Mouse (Mus musculus) MEL (cell line): Measurements from ENCODE around the gene Frmd4a. TPM values are rescaled to one million over a fixed set of nuclear protein-coding genes. Genes with fewer than 3 reads are reported as not detected.

Experiments used
- DNase-seq: peaks from one replicate; pipeline ENCODE4 v3.0.0; 2011; ENCODE audit warnings: low read depth, low spot score
- H3K27ac ChIP-seq: 2 replicates; pipeline ENCODE4 v1.5.1; 2012; ENCODE audit warnings: low read depth, mild to moderate bottlenecking, control low read depth, low read length, moderate library complexity; ENCODE audit not compliant: control insufficient read depth
- H3K27me3 ChIP-seq, 2 experiments: fragments of 150-350 bp in 1 of 2; sonication (generic) in 1 of 2; 2 replicates each; pipeline ENCODE4 v1.6.1; 2012; ENCODE audit warnings: low read length in 2 of 2, mild to moderate bottlenecking in 2 of 2, improper control_type of control experiment in 1 of 2, moderate library complexity in 1 of 2; ENCODE audit not compliant: insufficient read depth in 2 of 2, control insufficient read depth in 1 of 2
- H3K36me3 ChIP-seq, 2 experiments: 2 replicates each; pipeline ENCODE4 v1.6.1; 2012 to 2014; ENCODE audit warnings: low read length in 2 of 2, improper control_type of control experiment in 1 of 2, inconsistent platforms in 1 of 2, mild to moderate bottlenecking in 1 of 2; ENCODE audit not compliant: insufficient read depth in 2 of 2, control insufficient read depth in 1 of 2
- H3K4me1 ChIP-seq, 2 experiments: fragments of 150-350 bp in 1 of 2; sonication (generic) in 1 of 2; 2 replicates each; pipeline ENCODE4 v1.6.1; 2012; ENCODE audit warnings: low read length in 2 of 2, improper control_type of control experiment in 1 of 2, mild to moderate bottlenecking in 1 of 2; ENCODE audit not compliant: insufficient read depth in 2 of 2, control insufficient read depth in 1 of 2
- H3K4me3 ChIP-seq, 2 experiments: fragments of 150-350 bp in 1 of 2; sonication (generic) in 1 of 2; 2 replicates each; pipeline ENCODE4 v1.5.1; 2012; ENCODE audit warnings: low read depth in 2 of 2, low read length in 2 of 2, mild to moderate bottlenecking in 2 of 2, moderate library complexity in 2 of 2, control low read depth in 1 of 2, improper control_type of control experiment in 1 of 2; ENCODE audit not compliant: control insufficient read depth in 1 of 2, insufficient read depth in 1 of 2
- H3K79me2 ChIP-seq: 2 replicates; pipeline ENCODE4 v1.6.1; 2012; ENCODE audit warnings: mild to moderate bottlenecking, low read length, moderate library complexity; ENCODE audit not compliant: control insufficient read depth, poor library complexity, insufficient read depth
- H3K9ac ChIP-seq: 2 replicates; pipeline ENCODE4 v1.6.1; 2012; ENCODE audit warnings: low read depth, mild to moderate bottlenecking, control low read depth, low read length, moderate library complexity; ENCODE audit not compliant: control insufficient read depth, poor library complexity, severe bottlenecking
- H3K9me3 ChIP-seq: fragments of 150-350 bp; sonication (generic); replicated peaks from 2 replicates; pipeline ENCODE4 v1.6.1; 2012; ENCODE audit warnings: mild to moderate bottlenecking, low read length, improper control_type of control experiment, moderate library complexity; ENCODE audit not compliant: insufficient read depth
- BHLHE40 ChIP-seq: IDR thresholded peaks from 2 replicates; pipeline ENCODE4 v1.6.1; 2012; ENCODE audit warnings: low read depth, mild to moderate bottlenecking, inconsistent platforms, low read length, improper control_type of control experiment, borderline replicate concordance
- CHD2 ChIP-seq: IDR thresholded peaks from 2 replicates; pipeline ENCODE4 v1.6.1; 2011; ENCODE audit warnings: low read length, improper control_type of control experiment
- CTCF ChIP-seq, 3 experiments: IDR thresholded peaks in 2 of 3; conservative IDR thresholded peaks in 1 of 3; 2 replicates each; pipeline ENCODE4 v1.5.1; 2011 to 2012; ENCODE audit warnings: low read length in 3 of 3, low read depth in 2 of 3, mild to moderate bottlenecking in 2 of 3, improper control_type of control experiment in 1 of 3, inconsistent platforms in 1 of 3, mixed read lengths in 1 of 3, moderate library complexity in 1 of 3; ENCODE audit not compliant: control insufficient read depth in 1 of 3, insufficient read depth in 1 of 3, poor library complexity in 1 of 3, severe bottlenecking in 1 of 3
- E2F4 ChIP-seq: IDR thresholded peaks from 2 replicates; pipeline ENCODE4 v1.6.1; 2011; ENCODE audit warnings: low read depth, low read length, improper control_type of control experiment, borderline replicate concordance
- ELF1 ChIP-seq: IDR thresholded peaks from 2 replicates; pipeline ENCODE4 v1.6.1; 2014; ENCODE audit warnings: low read depth, mild to moderate bottlenecking, inconsistent platforms, low read length, improper control_type of control experiment, moderate library complexity
- EP300 ChIP-seq, 2 experiments: IDR thresholded peaks; 2 replicates each; pipeline ENCODE4 v1.6.1; 2011; ENCODE audit warnings: improper control_type of control experiment in 2 of 2, low read length in 2 of 2, low read depth in 1 of 2, mild to moderate bottlenecking in 1 of 2
- ETS1 ChIP-seq: IDR thresholded peaks from 2 replicates; pipeline ENCODE4 v1.6.1; 2012; ENCODE audit warnings: low read depth, mild to moderate bottlenecking, inconsistent platforms, low read length, improper control_type of control experiment, moderate library complexity
- GABPA ChIP-seq: IDR thresholded peaks from 2 replicates; pipeline ENCODE4 v1.6.1; 2012; ENCODE audit warnings: low read depth, mild to moderate bottlenecking, inconsistent platforms, low read length, improper control_type of control experiment, moderate library complexity
- GATA1 ChIP-seq: IDR thresholded peaks from 2 replicates; pipeline ENCODE4 v1.6.1; 2011; ENCODE audit warnings: low read depth, low read length, improper control_type of control experiment
- HCFC1 ChIP-seq: IDR thresholded peaks from 2 replicates; pipeline ENCODE4 v1.6.1; 2012; ENCODE audit warnings: low read depth, mild to moderate bottlenecking, inconsistent platforms, low read length, improper control_type of control experiment, moderate library complexity
- JUND ChIP-seq: IDR thresholded peaks from 2 replicates; pipeline ENCODE4 v1.6.1; 2011; ENCODE audit warnings: low read depth, mild to moderate bottlenecking, improper control_type of control experiment, low read length
- KAT2A ChIP-seq: conservative IDR thresholded peaks from 2 replicates; pipeline ENCODE4 v1.6.1; 2012; ENCODE audit warnings: low read depth, low read length, improper control_type of control experiment, inconsistent platforms
- MAZ ChIP-seq: IDR thresholded peaks from 2 replicates; pipeline ENCODE4 v1.6.1; 2012; ENCODE audit warnings: low read depth, mild to moderate bottlenecking, inconsistent platforms, low read length, improper control_type of control experiment
- MXI1 ChIP-seq: IDR thresholded peaks from 2 replicates; pipeline ENCODE4 v1.6.1; 2011; ENCODE audit warnings: mild to moderate bottlenecking, low read depth, low read length, improper control_type of control experiment
- MYB ChIP-seq: IDR thresholded peaks from 2 replicates; pipeline ENCODE4 v1.6.1; 2011; ENCODE audit warnings: mild to moderate bottlenecking, low read depth, low read length, improper control_type of control experiment
- POLR2A ChIP-seq, 2 experiments: IDR thresholded peaks; 2 replicates each; pipeline ENCODE4 v1.6.1; 2011 to 2012; ENCODE audit warnings: low read length in 2 of 2, mild to moderate bottlenecking in 2 of 2, control low read depth in 1 of 2, improper control_type of control experiment in 1 of 2, low read depth in 1 of 2, moderate library complexity in 1 of 2; ENCODE audit not compliant: control insufficient read depth in 1 of 2, insufficient read depth in 1 of 2, poor library complexity in 1 of 2
- POLR2AphosphoS2 ChIP-seq: IDR thresholded peaks from 2 replicates; pipeline ENCODE4 v1.6.1; 2011; ENCODE audit warnings: low read length, improper control_type of control experiment
- POLR2AphosphoS5 ChIP-seq: IDR thresholded peaks from 2 replicates; pipeline ENCODE4 v1.6.1; 2012; ENCODE audit warnings: low read depth, borderline replicate concordance, mild to moderate bottlenecking, inconsistent platforms, low read length, moderate library complexity, mixed read lengths
- RAD21 ChIP-seq: IDR thresholded peaks from 2 replicates; pipeline ENCODE4 v1.6.1; 2011; ENCODE audit warnings: mild to moderate bottlenecking, low read depth, low read length, improper control_type of control experiment
- SIN3A ChIP-seq: IDR thresholded peaks from 2 replicates; pipeline ENCODE4 v1.6.1; 2012; ENCODE audit warnings: low read length, improper control_type of control experiment, inconsistent platforms
- SMC3 ChIP-seq: IDR thresholded peaks from 2 replicates; pipeline ENCODE4 v1.6.1; 2011; ENCODE audit warnings: low read depth, low read length, improper control_type of control experiment
- TAL1 ChIP-seq: IDR thresholded peaks from 2 replicates; pipeline ENCODE4 v1.6.1; 2012; ENCODE audit warnings: mild to moderate bottlenecking, inconsistent platforms, low read length, moderate library complexity, mixed read lengths
- TBP ChIP-seq: IDR thresholded peaks from 2 replicates; pipeline ENCODE4 v1.8.0; 2011; ENCODE audit warnings: low read depth, low read length, improper control_type of control experiment
- TCF12 ChIP-seq: IDR thresholded peaks from 2 replicates; pipeline ENCODE4 v1.6.1; 2014; ENCODE audit warnings: low read depth, mild to moderate bottlenecking, inconsistent platforms, low read length, improper control_type of control experiment, moderate library complexity
- USF1 ChIP-seq: IDR thresholded peaks from 2 replicates; pipeline ENCODE4 v1.6.1; 2014; ENCODE audit warnings: low read depth, mild to moderate bottlenecking, inconsistent platforms, low read length, improper control_type of control experiment, moderate library complexity
- ZC3H11A ChIP-seq: IDR thresholded peaks from 2 replicates; pipeline ENCODE4 v1.6.1; 2012; ENCODE audit warnings: low read depth, mild to moderate bottlenecking, inconsistent platforms, low read length, improper control_type of control experiment
- ZKSCAN1 ChIP-seq: IDR thresholded peaks from 2 replicates; pipeline ENCODE4 v1.6.1; 2012; ENCODE audit warnings: low read depth, mild to moderate bottlenecking, inconsistent platforms, low read length, improper control_type of control experiment, moderate library complexity
- ZMIZ1 ChIP-seq: IDR thresholded peaks from 2 replicates; pipeline ENCODE4 v1.6.1; 2012; ENCODE audit warnings: low read depth, mild to moderate bottlenecking, inconsistent platforms, low read length, improper control_type of control experiment, moderate library complexity
- polyA plus RNA-seq, 2 experiments: library from polyadenylated mRNA; stranded (reverse) in 1 of 2; unstranded in 1 of 2; fragments of >175 nt in 1 of 2; fragments of >200 nt in 1 of 2; gene quantifications; 2 replicates each; pipeline versions ENCODE4 v1.2.1 to v1.2.4; 2012; ENCODE audit warnings: low replicate concordance in 2 of 2, low read depth in 1 of 2; ENCODE audit not compliant: insufficient read length in 2 of 2, insufficient read depth in 1 of 2, missing spikeins in 1 of 2
- total RNA-seq: library from RNA; depleted of rRNA; stranded (reverse); fragments of 300-350 nt; gene quantifications from 2 replicates; pipeline ENCODE4 v1.2.3, GENCODE M21; 2012

Gene Frmd4a
- total and polyA plus RNA-seq, 3 experiments: 6.4 to 14.4 TPM; not detected in 1

DNA sequence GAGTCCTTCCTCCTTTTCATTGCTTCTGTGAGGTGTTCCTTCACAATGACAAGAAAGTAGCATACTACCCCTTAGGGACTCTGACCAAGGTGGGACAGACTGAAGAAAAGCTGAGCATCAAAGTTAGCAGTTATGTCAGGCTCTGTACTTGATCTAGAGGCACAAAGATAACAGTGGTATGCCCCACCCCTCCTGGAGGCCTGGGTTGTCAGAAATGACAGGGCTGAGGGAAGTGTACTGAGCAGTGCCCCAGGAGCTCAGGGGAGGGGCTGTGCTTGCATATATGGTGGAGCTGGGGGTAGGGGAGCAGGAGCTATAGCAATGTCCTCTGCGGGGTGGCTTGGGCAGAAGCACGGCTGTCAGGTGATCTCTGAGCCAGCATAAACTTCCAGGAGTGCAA is 477.0 kb downstream of the Frmd4a start:
- H3K79me2 ChIP-seq: no peaks in the 10 kb centered on the region
- peaks cover 7 to 17% of the 10 kb centered on the region in 2 experiments for H3K4me1 ChIP-seq
- H3K9ac ChIP-seq: peak overlapping the region; percentile 47
- TF ChIP-seq ETS1 (peak; percentile 35; the same call in 1 of the 2 replicates), GATA1 (peak; percentile 67), MXI1 (0 out of 2 replicates have a peak, but pooled peaks have one; percentile 35), CTCF (IDR thresholded peaks at IDR 0.05 in 2 of 3, conservative IDR thresholded peaks at IDR 0.05 in 1 of 3; ENCODE audit: control insufficient read depth in 1 of 3, insufficient read depth in 1 of 3, low read depth in 2 of 3, low read length in 3 of 3, poor library complexity in 1 of 3, severe bottlenecking in 1 of 3) (no peak), POLR2A (IDR thresholded peaks at IDR 0.05; ENCODE audit: control insufficient read depth in 1 of 2, insufficient read depth in 1 of 2, low read depth in 1 of 2, low read length in 2 of 2, poor library complexity in 1 of 2) (peak in 1 of 2 experiments; percentile 49; a peak in 1 of 4 replicates), ZMIZ1 (peak; percentile 85), SIN3A (peak; percentile 75), MAZ (peak; percentile 42; the same call in 1 of the 2 replicates), GABPA (no peak)
- H3K36me3 ChIP-seq: peaks cover 0 to 12% of the 10 kb centered on the region in 2 experiments; a peak in 2 of 4 replicates
- H3K9me3 ChIP-seq: no peaks in the 10 kb centered on the region
- peak overlapping the region; percentile 51 for H3K27ac ChIP-seq
- peak; percentile 83 for DNase-seq
- no peaks in the 10 kb centered on the region for H3K27me3 ChIP-seq
- H3K4me3 ChIP-seq: peak overlapping the region; percentile 20 to 41; a peak in 3 of 4 replicates

DNA sequence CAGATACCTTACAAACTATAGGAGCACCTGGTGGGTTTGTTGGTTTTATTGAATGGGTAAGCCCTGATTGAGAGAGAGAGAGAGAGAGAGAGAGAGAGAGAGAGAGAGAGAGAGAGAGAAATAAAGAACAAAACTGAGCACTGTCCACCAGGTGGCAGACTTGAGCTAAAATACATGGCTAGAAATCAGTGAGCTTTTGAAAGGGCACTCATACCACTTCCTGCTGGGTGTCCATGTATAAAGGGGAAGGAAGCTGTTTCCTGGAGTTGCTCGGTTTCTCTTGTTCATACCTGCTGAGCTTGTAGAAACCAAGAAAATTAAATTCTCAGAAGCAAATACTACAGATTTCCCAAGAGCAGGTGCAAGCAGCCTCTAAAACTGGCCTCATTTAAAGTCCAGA is 481.7 kb downstream of the Frmd4a start:
- Histone ChIP-seq H3K9ac (peak overlapping the region; percentile 54), H3K9me3 (no peaks in the 10 kb centered on the region), H3K79me2 (no peaks in the 10 kb centered on the region), H3K36me3 (peaks cover 0 to 6% of the 10 kb centered on the region in 2 experiments; a peak in 2 of 4 replicates), H3K4me3 (peak overlapping the region in 1 of 2 experiments; percentile 25; a peak in 1 of 4 replicates), H3K4me1 (peaks cover 0 to 11% of the 10 kb centered on the region in 2 experiments; a peak in 3 of 4 replicates), H3K27ac (0 out of 2 replicates have a peak overlapping the region, but pooled peaks have one; percentile 6), H3K27me3 (no peaks in the 10 kb centered on the region)
- peak; percentile 89 for DNase-seq
- TF ChIP-seq EP300 (IDR thresholded peaks at IDR 0.05; ENCODE audit: low read depth in 1 of 2, low read length in 2 of 2) (no peak), SIN3A (no peak), ZKSCAN1 (no peak), ZC3H11A (peak; percentile 99), BHLHE40 (no peak), CTCF (IDR thresholded peaks at IDR 0.05 in 2 of 3, conservative IDR thresholded peaks at IDR 0.05 in 1 of 3; ENCODE audit: control insufficient read depth in 1 of 3, insufficient read depth in 1 of 3, low read depth in 2 of 3, low read length in 3 of 3, poor library complexity in 1 of 3, severe bottlenecking in 1 of 3) (peak; percentile 30 to 91 (median 32)), RAD21 (peak; percentile 94), KAT2A (no peak), CHD2 (no peak), POLR2AphosphoS5 (no peak), MAZ (no peak; the same call in 1 of the 2 replicates), TCF12 (no peak), ELF1 (peak; percentile 64; the same call in 1 of the 2 replicates), USF1 (no peak), JUND (peak; percentile 98), GATA1 (no peak), TAL1 (no peak), SMC3 (peak; percentile 98), MXI1 (no peak), E2F4 (no peak), POLR2AphosphoS2 (no peak), TBP (peak; percentile 70), MYB (no peak), HCFC1 (peak; percentile 25; the same call in 1 of the 2 replicates)
